Mouse (Mus musculus): ENCODE measurements at regions not wholly inside any gene's neighbourhood (a gene's known extent, or its start where the extent isn't known, plus 50 kb on each side); places are given as distances from the start of the nearest gene placed in this dataset.

DNA sequence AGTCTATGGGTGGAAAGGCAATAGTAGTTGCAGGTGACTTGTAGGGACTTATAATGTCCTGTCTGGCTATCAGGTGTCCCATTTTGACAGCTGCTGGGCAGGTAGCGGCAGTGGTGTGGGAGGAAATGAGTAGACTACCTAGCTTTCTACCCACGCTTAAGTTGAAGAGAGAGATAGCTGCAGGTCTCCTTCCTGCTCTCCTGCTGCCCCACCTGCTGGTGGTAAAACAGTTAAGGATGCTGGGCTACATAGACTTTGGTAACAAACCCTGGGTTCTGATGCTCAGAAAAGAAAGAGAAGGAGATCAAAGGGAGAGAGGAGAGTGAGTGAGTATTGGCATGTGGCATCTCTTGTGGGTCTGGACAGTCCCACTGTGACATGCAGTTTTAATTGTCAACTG is 1182.0 kb downstream of the 4930447A16Rik start:
- TF ChIP-seq CTCF (IDR thresholded peaks at IDR 0.05; ENCODE audit: low read depth, low read length) (peak; percentile 58), POLR2A (IDR thresholded peaks at IDR 0.05; ENCODE audit: extremely low read depth, insufficient read depth, low read length) (no peak)

All from liver, adult 2 months (tissue).